Mouse (Mus musculus) megakaryocyte, embryonic 14.5 days (primary cell): ENCODE measurements at regions not wholly inside any gene's neighbourhood (a gene's known extent, or its start where the extent isn't known, plus 50 kb on each side); places are given as distances from the start of the nearest gene placed in this dataset.

Experiments used
- FLI1 ChIP-seq: IDR thresholded peaks from 2 replicates; pipeline ENCODE4 v1.6.1; 2012; ENCODE audit warnings: low read length, inconsistent platforms, mixed read lengths
- GATA1 ChIP-seq: IDR thresholded peaks from 3 replicates; pipeline ENCODE4 v1.6.1; 2012; ENCODE audit warnings: mixed read lengths, low read length, inconsistent platforms, borderline replicate concordance

DNA sequence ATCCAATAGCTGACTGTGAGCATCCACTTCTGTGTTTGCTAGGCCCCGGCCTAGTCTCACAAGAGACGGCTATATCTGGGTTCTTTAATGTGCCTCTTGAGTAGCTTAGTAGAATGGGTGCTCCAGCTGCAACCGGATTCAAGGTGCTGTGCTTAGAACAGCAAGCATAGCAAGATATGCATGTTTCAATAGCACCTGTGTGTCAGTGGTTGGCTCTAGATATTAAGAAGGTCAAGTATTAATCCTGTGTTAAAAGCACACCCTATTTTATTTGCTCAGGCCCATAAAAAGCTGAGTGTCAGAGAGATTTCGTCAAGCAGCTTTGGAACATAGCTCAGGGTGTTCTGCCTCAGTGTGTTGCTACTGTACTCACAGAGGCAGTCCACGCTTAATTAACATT, 221.2 kb downstream of the Car2 start:
- TF ChIP-seq GATA1, result no peak
- TF ChIP-seq FLI1, result no peak
